Mouse (Mus musculus): ENCODE measurements around the gene Ksr1. TPM values are rescaled to one million over a fixed set of nuclear protein-coding genes. Genes with fewer than 3 reads are reported as not detected.

Gene Ksr1
- polyA plus RNA-seq, 1 experiment from 2014 or later, result 3.3 TPM

DNA sequence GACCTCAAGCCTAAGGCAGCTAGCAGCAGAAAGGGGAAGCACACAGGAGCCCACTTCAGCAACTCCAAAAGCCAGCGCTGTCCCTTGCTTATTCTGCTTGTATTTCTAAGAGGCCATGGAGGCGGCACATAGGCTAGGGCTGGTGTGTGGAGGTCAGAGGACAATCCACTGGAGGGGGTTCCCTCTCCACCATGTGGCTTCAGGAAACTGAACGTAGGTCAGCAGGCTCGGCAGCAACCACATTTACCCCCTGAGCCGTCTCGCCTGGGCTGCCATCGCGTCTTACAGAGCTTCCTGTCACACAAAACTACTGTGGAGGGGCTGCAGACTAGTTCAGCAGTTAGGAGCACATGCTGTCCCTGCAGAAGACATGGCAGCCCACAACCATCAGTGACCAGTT is 20.4 kb downstream of the Ksr1 start:
- Histone ChIP-seq H3K4me1 (replicated peaks) (peaks cover 56% of the 10 kb centered on the region), H3K4me2 (no peak overlapping the region), H3K9me3 (replicated peaks) (no peaks in the 10 kb centered on the region), H3K36me3 (0 out of 2 replicates have a peak, but pooled peaks cover 3% of the 10 kb centered on the region), H3K27ac (ENCODE audit: poor library complexity, severe bottlenecking) (no peak overlapping the region), H3K9ac (no peak overlapping the region), H3K27me3 (replicated peaks) (no peaks in the 10 kb centered on the region), H3K4me3 (no peak overlapping the region)
- ATAC-seq (ENCODE audit: insufficient number of reproducible peaks, low FRiP score), result no peak
- 64% methylated on average over 8 of the region's 8 CpGs for WGBS

DNA sequence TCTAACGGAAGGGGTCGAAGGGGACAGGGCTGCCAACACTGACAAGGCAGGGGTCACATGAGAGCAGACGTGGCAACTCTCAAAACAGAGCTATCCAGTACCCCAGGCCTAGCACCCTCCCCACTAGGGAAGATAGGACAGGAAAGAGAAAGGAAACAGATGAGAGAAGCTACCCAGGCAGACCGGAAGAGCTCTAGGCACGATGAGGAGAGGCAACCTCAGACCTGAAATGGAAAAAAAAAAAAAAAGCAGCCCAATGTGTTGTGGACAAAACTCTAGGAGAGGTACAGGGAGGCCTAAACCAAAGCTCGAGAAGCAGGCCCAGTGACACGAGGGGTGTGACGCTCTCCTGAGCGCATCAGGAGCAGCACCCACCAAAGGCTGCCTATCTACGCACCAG is 23.7 kb downstream of the Ksr1 start:
- Histone ChIP-seq H3K9ac (no peak overlapping the region), H3K4me3 (no peak overlapping the region), H3K9me3 (replicated peaks) (no peaks in the 10 kb centered on the region), H3K27me3 (replicated peaks) (no peaks in the 10 kb centered on the region), H3K4me2 (no peak overlapping the region), H3K36me3 (no peaks in the 10 kb centered on the region), H3K4me1 (replicated peaks) (peaks cover 51% of the 10 kb centered on the region), H3K27ac (ENCODE audit: poor library complexity, severe bottlenecking) (no peak overlapping the region)
- no peak for ATAC-seq (ENCODE audit: insufficient number of reproducible peaks, low FRiP score)
- 71% methylated on average over 10 of the region's 10 CpGs for WGBS

DNA sequence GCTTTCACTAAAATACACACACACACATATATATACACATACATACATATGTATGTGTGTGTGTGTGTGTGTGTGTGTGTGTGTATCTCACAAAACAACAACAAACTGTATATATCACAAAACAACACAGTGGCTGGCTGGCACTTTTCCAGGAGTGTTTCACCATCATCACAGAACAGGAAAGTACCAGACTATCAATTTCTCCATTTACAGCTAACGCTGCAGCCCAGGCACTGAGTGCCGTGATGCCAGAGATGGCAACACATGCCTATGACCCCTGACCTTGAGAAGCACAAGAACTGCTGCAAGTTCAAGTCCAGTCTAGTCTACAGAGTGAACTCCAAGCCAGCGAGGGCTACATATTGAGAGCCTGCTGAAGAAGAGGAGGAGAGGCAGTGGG is 26.1 kb downstream of the Ksr1 start:
- H3K4me2 ChIP-seq, result no peak overlapping the region
- peaks cover 55% of the 10 kb centered on the region for H3K4me1 ChIP-seq (replicated peaks)
- H3K4me3 ChIP-seq, result no peak overlapping the region
- H3K36me3 ChIP-seq, result no peaks in the 10 kb centered on the region
- H3K9ac ChIP-seq, result no peak overlapping the region
- H3K9me3 ChIP-seq (replicated peaks), result no peaks in the 10 kb centered on the region
- H3K27ac ChIP-seq (ENCODE audit: poor library complexity, severe bottlenecking), result no peak overlapping the region
- 63% methylated on average over 3 of the region's 3 CpGs for WGBS
- H3K27me3 ChIP-seq (replicated peaks), result no peaks in the 10 kb centered on the region
- no peak for ATAC-seq (ENCODE audit: insufficient number of reproducible peaks, low FRiP score)

DNA sequence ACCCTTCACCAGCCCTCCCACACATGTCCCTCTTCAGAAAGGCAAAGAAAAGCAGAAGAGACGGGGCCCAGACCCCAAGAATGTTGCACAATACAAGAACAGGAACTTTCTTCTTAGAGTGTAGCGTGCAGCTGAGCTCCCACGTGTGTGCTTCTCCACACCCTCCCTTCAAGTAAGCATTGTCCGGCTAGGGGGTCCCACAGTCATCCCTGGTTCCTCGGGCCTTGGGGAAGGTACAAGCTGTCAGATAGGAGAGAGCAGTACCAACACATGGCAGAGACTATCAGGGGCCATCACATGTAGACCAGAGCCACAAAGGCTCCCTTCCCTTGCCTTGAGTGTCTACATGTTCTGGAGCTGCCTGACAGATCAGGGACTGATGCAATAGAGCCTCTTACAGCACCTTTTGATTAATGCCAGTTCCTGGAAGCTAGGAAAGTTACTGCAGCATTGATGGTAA is 27.3 kb downstream of the Ksr1 start:
- Histone ChIP-seq H3K4me1 (replicated peaks) (peaks cover 63% of the 10 kb centered on the region), H3K27ac (ENCODE audit: poor library complexity, severe bottlenecking) (no peak overlapping the region), H3K36me3 (no peaks in the 10 kb centered on the region), H3K4me3 (no peak overlapping the region), H3K4me2 (no peak overlapping the region), H3K9me3 (replicated peaks) (no peaks in the 10 kb centered on the region), H3K27me3 (replicated peaks) (no peaks in the 10 kb centered on the region), H3K9ac (no peak overlapping the region)
- WGBS, result 66% methylated on average over 5 of the region's 5 CpGs
- ATAC-seq (ENCODE audit: insufficient number of reproducible peaks, low FRiP score), result no peak

GRCm38 (mm10) chr11:79116665-79117064 is 29.5 kb downstream of the Ksr1 start:
- WGBS, result 39% methylated on average over 9 of the region's 9 CpGs
- 0 out of 2 replicates have a peak overlapping the region, but pooled peaks have one; percentile 6 for H3K9ac ChIP-seq
- H3K27me3 ChIP-seq (replicated peaks), result no peaks in the 10 kb centered on the region
- no peak overlapping the region for H3K4me2 ChIP-seq
- no peak for ATAC-seq (ENCODE audit: insufficient number of reproducible peaks, low FRiP score)
- H3K27ac ChIP-seq (ENCODE audit: poor library complexity, severe bottlenecking), result no peak overlapping the region
- H3K4me3 ChIP-seq, result no peak overlapping the region
- peaks cover 65% of the 10 kb centered on the region for H3K4me1 ChIP-seq (replicated peaks)
- H3K36me3 ChIP-seq, result no peaks in the 10 kb centered on the region
- H3K9me3 ChIP-seq (replicated peaks), result no peaks in the 10 kb centered on the region

GRCm38 (mm10) chr11:79115659-79116058 is 30.5 kb downstream of the Ksr1 start:
- 66% methylated on average over 8 of the region's 8 CpGs for WGBS
- ATAC-seq (ENCODE audit: insufficient number of reproducible peaks, low FRiP score), result no peak
- peaks cover 62% of the 10 kb centered on the region for H3K4me1 ChIP-seq (replicated peaks)

GRCm38 (mm10) chr11:79114061-79114460 is 32.1 kb downstream of the Ksr1 start:
- WGBS, result 71% methylated on average over 6 of the region's 6 CpGs
- no peaks in the 10 kb centered on the region for H3K36me3 ChIP-seq
- ATAC-seq (ENCODE audit: insufficient number of reproducible peaks, low FRiP score), result no peak
- H3K4me1 ChIP-seq (replicated peaks), result peaks cover 66% of the 10 kb centered on the region
- no peak overlapping the region for H3K4me3 ChIP-seq
- H3K9me3 ChIP-seq (replicated peaks), result no peaks in the 10 kb centered on the region
- no peaks in the 10 kb centered on the region for H3K27me3 ChIP-seq (replicated peaks)
- no peak overlapping the region for H3K27ac ChIP-seq (ENCODE audit: poor library complexity, severe bottlenecking)
- H3K9ac ChIP-seq, result no peak overlapping the region
- H3K4me2 ChIP-seq, result no peak overlapping the region

More at GRCm38 (mm10) chr11:79115659-79116058, 30.5 kb downstream of the Ksr1 start:
- no peaks in the 10 kb centered on the region for H3K27me3 ChIP-seq (replicated peaks)
- H3K27ac ChIP-seq (ENCODE audit: poor library complexity, severe bottlenecking), result no peak overlapping the region
- H3K9ac ChIP-seq, result no peak overlapping the region
- H3K4me3 ChIP-seq, result no peak overlapping the region
- H3K4me2 ChIP-seq, result no peak overlapping the region
- no peaks in the 10 kb centered on the region for H3K36me3 ChIP-seq
- H3K9me3 ChIP-seq (replicated peaks), result no peaks in the 10 kb centered on the region

GRCm38 (mm10) chr11:79113397-79113796 is 32.8 kb downstream of the Ksr1 start:
- 88% methylated on average over 4 of the region's 4 CpGs for WGBS
- H3K27me3 ChIP-seq (replicated peaks), result no peaks in the 10 kb centered on the region
- no peak overlapping the region for H3K27ac ChIP-seq (ENCODE audit: poor library complexity, severe bottlenecking)
- H3K4me1 ChIP-seq (replicated peaks), result peaks cover 60% of the 10 kb centered on the region
- H3K9me3 ChIP-seq (replicated peaks), result no peaks in the 10 kb centered on the region
- H3K4me3 ChIP-seq, result no peak overlapping the region
- H3K36me3 ChIP-seq, result no peaks in the 10 kb centered on the region
- H3K9ac ChIP-seq, result no peak overlapping the region
- ATAC-seq (ENCODE audit: insufficient number of reproducible peaks, low FRiP score), result no peak
- H3K4me2 ChIP-seq, result no peak overlapping the region

- 56% methylated on average over 19 of the region's 19 CpGs for WGBS
- H3K4me2 ChIP-seq, result no peak overlapping the region
- 0 out of 2 replicates have a peak, but pooled peaks cover 2% of the 10 kb centered on the region for H3K36me3 ChIP-seq
- peaks cover 63% of the 10 kb centered on the region for H3K4me1 ChIP-seq (replicated peaks)
- H3K9ac ChIP-seq, result peak overlapping the region; percentile 5; the same call in 1 of the 2 replicates
- H3K9me3 ChIP-seq (replicated peaks), result no peaks in the 10 kb centered on the region
- H3K27ac ChIP-seq (ENCODE audit: poor library complexity, severe bottlenecking), result no peak overlapping the region
- H3K27me3 ChIP-seq (replicated peaks), result no peaks in the 10 kb centered on the region
- no peak; the same call in 1 of the 2 replicates for ATAC-seq (ENCODE audit: insufficient number of reproducible peaks, low FRiP score)
- H3K4me3 ChIP-seq, result no peak overlapping the region
These were observed 33.5 kb downstream of the Ksr1 start for GRCm38 (mm10) chr11:79112559-79113302.

DNA sequence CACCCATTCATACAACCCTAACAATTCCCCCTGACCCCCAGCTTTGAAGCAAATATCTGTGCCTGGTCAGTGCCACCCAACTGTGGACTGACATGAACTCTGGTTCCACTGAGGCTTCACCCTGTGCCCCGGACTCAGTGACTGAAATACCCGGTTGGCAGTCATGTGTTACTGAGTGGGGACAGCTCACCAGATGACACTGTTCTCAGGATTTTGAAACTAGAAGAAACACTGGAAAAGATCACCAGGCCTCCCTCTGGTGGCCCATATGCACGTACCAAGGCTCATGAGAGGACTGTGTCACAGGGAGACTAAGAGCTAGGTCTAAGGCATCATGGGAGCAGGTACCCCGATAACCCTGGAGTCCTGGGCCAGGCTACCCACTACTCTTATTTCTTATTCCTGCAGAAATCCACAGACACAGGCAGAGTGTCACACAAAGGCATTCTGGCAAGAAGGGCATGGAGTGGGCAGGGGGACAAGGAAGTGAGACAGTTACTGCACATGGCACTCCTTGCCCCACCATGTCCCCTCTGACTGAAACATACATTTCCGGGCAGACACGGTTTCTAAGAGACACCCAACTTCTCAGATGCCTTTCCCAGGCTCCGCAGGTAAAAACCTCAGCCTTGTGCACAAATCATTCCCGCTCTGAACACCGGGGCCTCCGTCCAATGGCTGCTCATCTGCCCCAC is 34.2 kb downstream of the Ksr1 start:
- H3K27ac ChIP-seq (ENCODE audit: poor library complexity, severe bottlenecking), result no peak overlapping the region
- no peak overlapping the region for H3K4me2 ChIP-seq
- peak overlapping the region; percentile 5; the same call in 1 of the 2 replicates for H3K9ac ChIP-seq
- H3K27me3 ChIP-seq (replicated peaks), result no peaks in the 10 kb centered on the region
- H3K4me3 ChIP-seq, result no peak overlapping the region
- 88% methylated on average over 10 of the region's 10 CpGs for WGBS
- H3K9me3 ChIP-seq (replicated peaks), result no peaks in the 10 kb centered on the region
- peaks cover 64% of the 10 kb centered on the region for H3K4me1 ChIP-seq (replicated peaks)
- no peak for ATAC-seq (ENCODE audit: insufficient number of reproducible peaks, low FRiP score)
- 0 out of 2 replicates have a peak, but pooled peaks cover 4% of the 10 kb centered on the region for H3K36me3 ChIP-seq

DNA sequence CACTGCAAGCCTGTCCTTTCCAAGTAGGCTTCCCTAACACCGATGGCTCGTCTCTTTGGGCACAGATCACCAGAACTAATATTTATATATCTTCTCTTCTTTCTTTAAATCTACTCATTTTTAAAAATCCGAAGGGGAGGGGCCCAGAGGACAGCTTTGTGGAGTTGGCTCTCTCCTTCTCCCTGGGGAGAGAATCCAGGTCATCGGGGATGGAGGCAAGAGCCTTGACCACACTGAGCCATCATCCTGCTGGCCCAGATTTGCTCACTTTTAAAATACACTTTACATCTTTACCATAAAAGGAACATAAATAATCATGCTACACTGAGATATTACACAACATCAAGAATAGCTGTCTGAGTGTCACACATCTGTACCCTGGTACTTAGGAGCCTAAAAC is 35.8 kb downstream of the Ksr1 start:
- no peak overlapping the region for H3K4me3 ChIP-seq
- ATAC-seq (ENCODE audit: insufficient number of reproducible peaks, low FRiP score), result no peak
- 77% methylated on average over 4 of the region's 4 CpGs for WGBS
- H3K9ac ChIP-seq, result no peak overlapping the region
- no peaks in the 10 kb centered on the region for H3K9me3 ChIP-seq (replicated peaks)
- no peak overlapping the region for H3K27ac ChIP-seq (ENCODE audit: poor library complexity, severe bottlenecking)
- peaks cover 55% of the 10 kb centered on the region for H3K4me1 ChIP-seq (replicated peaks)
- H3K4me2 ChIP-seq, result no peak overlapping the region
- H3K27me3 ChIP-seq (replicated peaks), result no peaks in the 10 kb centered on the region
- 0 out of 2 replicates have a peak, but pooled peaks cover 8% of the 10 kb centered on the region for H3K36me3 ChIP-seq
